Mouse (Mus musculus): ENCODE data around the gene Rnf216.

DNA sequence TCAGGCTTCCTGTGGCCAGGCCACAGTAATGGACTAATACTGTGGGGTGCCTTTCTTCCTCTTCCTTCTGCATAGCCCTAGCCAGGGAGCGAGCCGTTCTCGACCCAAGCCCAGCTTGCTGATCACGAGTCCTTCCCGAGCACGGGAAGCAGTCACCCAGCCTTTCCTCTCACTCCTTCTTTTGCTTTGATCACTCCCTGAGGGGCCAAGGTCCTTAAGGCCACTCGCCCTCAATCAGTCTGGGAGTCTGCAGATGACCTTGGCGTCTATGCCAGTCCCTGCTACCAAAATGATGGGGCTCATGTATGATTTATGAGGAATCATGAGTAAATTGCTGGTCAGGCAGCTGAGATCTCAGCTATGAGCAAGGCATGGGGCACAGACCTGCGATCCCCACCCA is 115.3 kb downstream of the Rnf216 start:
- TF ChIP-seq HCFC1 (IDR thresholded peaks at IDR 0.05; ENCODE audit: low read depth, low read length) (no peak), POLR2A (IDR thresholded peaks at IDR 0.05; ENCODE audit: low read depth, low read length) (no peak), PAX5 (IDR thresholded peaks at IDR 0.05; ENCODE audit: low read length) (no peak), MAX (IDR thresholded peaks at IDR 0.05; ENCODE audit: low read length) (no peak), EP300 (IDR thresholded peaks at IDR 0.05; ENCODE audit: low read length) (no peak), ZNF384 (IDR thresholded peaks at IDR 0.05; ENCODE audit: low read depth, low read length) (no peak), UBTF (IDR thresholded peaks at IDR 0.05; ENCODE audit: low read depth, low read length) (no peak), NRF1 (IDR thresholded peaks at IDR 0.05; ENCODE audit: low read depth, low read length) (no peak), CTCF (conservative IDR thresholded peaks at IDR 0.05 in 1 of 2, IDR thresholded peaks at IDR 0.05 in 1 of 2; ENCODE audit: low read depth in 2 of 2, low read length in 2 of 2) (no peak), MYC (IDR thresholded peaks at IDR 0.05; ENCODE audit: low read depth, low read length) (no peak), SIN3A (IDR thresholded peaks at IDR 0.05; ENCODE audit: low read length) (no peak)

All from CH12.LX (cell line).